Mouse (Mus musculus) limb, embryonic 10.5 days (tissue): ENCODE results near the gene Zfp119a. TPM values are rescaled to one million over a fixed set of nuclear protein-coding genes. Genes with fewer than 3 reads are reported as not detected.
"Not testable (repeated sequence)": the region's sequence is repeated elsewhere in the genome, so short reads cannot be mapped to it uniquely, and the experiment has no call there.

Source experiments
- DNase-seq: peaks from one replicate; pipeline ENCODE4 v3.0.0-alpha.2; 2017; ENCODE audit warnings: low spot score
- H3K27ac ChIP-seq: fragments of 300-500 bp; sonication (generic); 2 replicates; pipeline ENCODE4 v1.5.1; 2016; ENCODE audit warnings: mild to moderate bottlenecking
- H3K27me3 ChIP-seq: fragments of 300-500 bp; sonication (generic); 2 replicates; pipeline ENCODE4 v1.6.1; 2016; ENCODE audit warnings: low read depth, mild to moderate bottlenecking; ENCODE audit not compliant: poor library complexity, severe bottlenecking
- H3K36me3 ChIP-seq: fragments of 300-500 bp; sonication (generic); 2 replicates; pipeline ENCODE4 v1.6.1; 2016; ENCODE audit warnings: mild to moderate bottlenecking, moderate library complexity
- H3K4me1 ChIP-seq: fragments of 300-500 bp; sonication (generic); 2 replicates; pipeline ENCODE4 v1.6.1; 2016
- H3K4me3 ChIP-seq: fragments of 300-500 bp; sonication (generic); 2 replicates; pipeline ENCODE4 v1.5.1; 2016; ENCODE audit warnings: mild to moderate bottlenecking, moderate library complexity
- H3K9me3 ChIP-seq: fragments of 300-500 bp; sonication (generic); replicated peaks from 2 replicates; pipeline ENCODE4 v1.6.1; 2016; ENCODE audit warnings: mild to moderate bottlenecking
- WGBS: fragments of 180-500 bp; shearing (Covaris S2); methylation state at CpG from one replicate; pipeline ENCODE4 v1.1.7; 2016; 5-methylcytosine and 5-hydroxymethylcytosine counted together
- polyA plus RNA-seq: library from polyadenylated mRNA; unstranded; fragments of >200 nt; fragmentation: Nextera tagmentation; extraction: Ambion mirVana; gene quantifications from 2 replicates; pipeline ENCODE4 v1.2.1, GENCODE M21; 2016

Gene Zfp119a
- polyA plus RNA-seq = 7.3 and 9.5 TPM in 2 replicates

DNA sequence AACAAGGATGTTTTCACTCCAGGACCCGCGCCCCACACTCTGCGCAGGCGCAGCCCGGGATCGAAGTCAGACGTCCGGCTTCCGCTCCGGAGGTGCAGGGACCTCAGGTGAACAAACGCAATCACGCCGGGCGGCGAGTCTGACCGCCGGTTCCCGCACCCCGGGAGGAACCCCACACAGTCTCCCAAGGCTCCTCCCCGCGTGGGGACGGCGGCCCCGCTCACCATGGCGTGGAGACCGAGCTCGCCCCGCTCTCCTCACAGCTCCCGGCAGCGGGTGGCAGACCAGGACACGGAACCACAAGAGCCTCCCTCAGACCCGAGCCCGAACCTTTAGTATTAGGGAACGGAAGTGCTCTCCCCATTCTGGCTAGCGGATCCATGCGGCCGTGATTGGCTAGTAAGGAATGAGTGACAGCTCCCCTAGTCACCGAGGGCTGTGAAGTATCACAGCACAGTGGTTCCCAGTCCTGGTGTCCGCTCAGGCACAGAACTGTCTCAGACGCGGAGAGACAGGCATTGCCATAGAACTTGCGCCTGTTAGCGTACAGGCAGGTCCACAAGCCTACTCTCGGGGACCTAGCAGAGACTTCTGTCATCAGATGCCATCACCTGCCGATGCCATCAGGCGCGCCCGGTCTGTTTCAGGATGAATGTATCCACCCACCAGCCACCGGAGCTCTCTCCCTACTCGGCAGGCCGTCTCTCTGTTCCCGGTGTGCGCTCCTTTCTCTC lies at the start of gene Zfp119a:
Gene Zfp119a, minus strand, starts transcription at position 295 of the 734 bp plus-strand sequence.
- peak within 1 kb of the TSS; percentile 54 for H3K4me3 ChIP-seq
- 0% methylated on average over 46 of the region's 53 CpGs for WGBS
- not testable (repeated sequence) for H3K36me3 ChIP-seq, H3K27me3 ChIP-seq, H3K9me3 ChIP-seq, H3K4me1 ChIP-seq
- peak; percentile 81 for DNase-seq
- H3K27ac ChIP-seq = peak within 1 kb of the TSS; percentile 79

DNA sequence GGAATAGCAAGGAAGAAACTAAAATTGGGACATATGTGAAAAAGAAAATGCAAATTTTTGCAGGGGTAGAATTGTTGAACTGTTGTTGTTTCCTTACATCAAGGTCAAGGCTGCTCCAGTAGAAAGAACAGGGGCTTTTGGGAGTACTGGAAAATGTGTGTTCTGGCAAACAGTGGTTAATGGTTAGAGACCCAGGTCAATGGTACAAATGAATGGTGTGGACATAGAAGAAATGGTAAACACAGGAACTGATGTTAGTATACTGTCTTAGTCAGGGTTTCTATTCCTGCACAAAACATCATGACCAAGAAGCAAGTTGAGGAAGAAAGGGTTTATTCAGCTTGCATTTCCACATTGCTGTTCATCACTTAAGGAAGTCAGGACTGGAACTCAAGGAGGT lies 27.9 kb upstream of the Zfp119a start:
- no peak overlapping the region for H3K27ac ChIP-seq
- no peaks in the 10 kb centered on the region for H3K9me3 ChIP-seq
- no peaks in the 10 kb centered on the region for H3K4me1 ChIP-seq
- H3K36me3 ChIP-seq = no peaks in the 10 kb centered on the region
- H3K27me3 ChIP-seq = no peaks in the 10 kb centered on the region
- no peak for DNase-seq
- H3K4me3 ChIP-seq = no peak overlapping the region

GRCm38 (mm10) chr17:55904131-55904530 lies 25.4 kb upstream of the Zfp119a start:
- H3K27me3 ChIP-seq = no peaks in the 10 kb centered on the region
- H3K4me3 ChIP-seq = no peak overlapping the region
- DNase-seq = no peak
- no peaks in the 10 kb centered on the region for H3K4me1 ChIP-seq
- H3K27ac ChIP-seq = no peak overlapping the region
- H3K36me3 ChIP-seq = no peaks in the 10 kb centered on the region
- WGBS = 79% methylated on average over 6 of the region's 6 CpGs
- H3K9me3 ChIP-seq = no peaks in the 10 kb centered on the region

DNA sequence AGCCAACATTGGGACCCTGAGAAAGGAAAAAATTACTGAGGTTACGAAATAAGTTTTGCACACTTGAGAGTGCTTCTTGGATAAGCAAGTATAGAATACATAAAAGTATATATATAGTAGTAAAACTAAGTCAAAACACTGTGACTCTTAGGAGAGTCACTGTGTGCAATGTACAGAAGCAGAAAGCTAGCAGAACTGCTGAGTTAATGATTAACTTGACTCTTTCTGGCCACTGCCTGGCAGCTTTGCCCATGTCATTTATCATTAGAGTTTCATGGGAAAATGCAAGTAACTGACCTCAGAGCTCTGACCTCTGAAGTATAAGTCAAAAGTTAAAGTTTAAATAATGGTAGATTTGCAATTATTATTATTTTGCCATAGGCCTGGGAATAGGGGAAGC lies 25.0 kb upstream of the Zfp119a start:
- Histone ChIP-seq H3K27me3 (no peaks in the 10 kb centered on the region), H3K9me3 (no peaks in the 10 kb centered on the region), H3K4me3 (no peak overlapping the region), H3K4me1 (no peaks in the 10 kb centered on the region), H3K36me3 (no peaks in the 10 kb centered on the region), H3K27ac (no peak overlapping the region)
- DNase-seq = no peak
- 88% methylated on average over 1 of the region's 1 CpGs for WGBS

GRCm38 (mm10) chr17:55903087-55903486 lies 24.4 kb upstream of the Zfp119a start:
- 78% methylated on average over 2 of the region's 2 CpGs for WGBS
- Histone ChIP-seq H3K4me3 (no peak overlapping the region), H3K9me3 (no peaks in the 10 kb centered on the region; the same call in 1 of the 2 replicates), H3K36me3 (peaks cover 5% of the 10 kb centered on the region), H3K27me3 (no peaks in the 10 kb centered on the region), H3K4me1 (no peaks in the 10 kb centered on the region), H3K27ac (no peak overlapping the region)
- DNase-seq = no peak

- not testable (repeated sequence) for H3K9me3 ChIP-seq, DNase-seq, H3K27me3 ChIP-seq, H3K4me1 ChIP-seq
- Histone ChIP-seq H3K36me3 (peaks cover 18% of the 10 kb centered on the region), H3K4me3 (peak overlapping the region; percentile 51), H3K27ac (peak overlapping the region; percentile 58)
- 20% methylated on average over 6 of the region's 8 CpGs for WGBS
Measured at GRCm38 (mm10) chr17:55892406-55892955, 13.8 kb upstream of the Zfp119a start.

DNA sequence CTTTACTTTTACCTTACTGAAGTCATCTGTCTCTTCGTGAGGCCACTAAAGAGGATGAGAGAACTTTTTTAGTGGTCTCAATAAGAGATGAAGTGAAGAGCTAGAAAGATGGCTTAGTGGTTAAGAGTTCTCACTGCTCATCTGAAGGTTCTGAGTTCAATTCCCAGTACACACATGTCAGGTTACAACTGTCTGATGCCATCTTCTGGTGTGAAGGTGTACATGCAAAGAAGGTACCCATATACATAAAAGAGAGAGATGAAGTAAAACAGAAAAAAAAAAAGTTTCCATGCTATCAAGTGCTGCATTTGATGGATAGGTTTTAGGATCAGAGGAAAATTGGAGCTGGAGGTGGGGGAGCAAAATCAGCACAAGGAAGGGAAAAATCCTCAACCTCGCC lies 6.2 kb upstream of the Zfp119a start:
- WGBS = 53% methylated on average over 2 of the region's 2 CpGs

DNA sequence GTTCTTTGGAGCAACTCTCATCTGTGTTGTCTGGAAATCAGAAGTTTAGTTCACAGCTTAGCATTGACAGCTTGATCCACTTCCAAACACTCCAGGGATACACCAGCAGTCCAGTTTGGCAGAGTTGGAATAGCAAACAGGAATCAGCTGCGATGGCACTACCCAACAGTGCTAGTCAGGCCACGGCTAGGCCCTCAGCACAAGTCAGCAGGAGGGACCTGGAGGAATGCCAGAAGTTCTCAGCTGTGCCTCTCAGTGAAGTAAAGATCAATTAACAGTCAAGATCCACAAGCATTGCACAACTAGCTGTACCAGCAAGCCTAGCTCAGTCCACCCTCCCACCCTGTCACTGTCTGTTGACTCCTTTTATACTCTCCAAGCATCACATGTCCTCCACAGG lies 4.9 kb upstream of the Zfp119a start:
- Histone ChIP-seq H3K4me3 (no peak overlapping the region), H3K4me1 (peaks cover 4% of the 10 kb centered on the region), H3K27ac (no peak overlapping the region), H3K36me3 (no peaks in the 10 kb centered on the region), H3K27me3 (0 out of 2 replicates have a peak, but pooled peaks cover 6% of the 10 kb centered on the region), H3K9me3 (no peaks in the 10 kb centered on the region)
- no peak for DNase-seq
- 72% methylated on average over 2 of the region's 2 CpGs for WGBS

More for the DNA sequence above, 6.2 kb upstream of the Zfp119a start:
- Histone ChIP-seq H3K27ac (no peak overlapping the region), H3K27me3 (0 out of 2 replicates have a peak, but pooled peaks cover 6% of the 10 kb centered on the region), H3K4me1 (no peaks in the 10 kb centered on the region), H3K4me3 (no peak overlapping the region), H3K9me3 (no peaks in the 10 kb centered on the region), H3K36me3 (no peaks in the 10 kb centered on the region)
- no peak for DNase-seq

- peak; percentile 34 for DNase-seq
- not testable (repeated sequence) for H3K27me3 ChIP-seq, H3K9me3 ChIP-seq, H3K4me1 ChIP-seq, H3K36me3 ChIP-seq
- whole genome bisulfite sequencing = 6% methylated on average over 8 of the region's 8 CpGs
- peak overlapping the region; percentile 54 for H3K4me3 ChIP-seq
- peak overlapping the region; percentile 79 for H3K27ac ChIP-seq
Measured at GRCm38 (mm10) chr17:55878282-55878635, 471 bp downstream of the Zfp119a start.

- Histone ChIP-seq H3K9me3 (no peaks in the 10 kb centered on the region), H3K4me1 (peaks cover 8% of the 10 kb centered on the region), H3K36me3 (no peaks in the 10 kb centered on the region), H3K27me3 (no peaks in the 10 kb centered on the region), H3K4me3 (no peak overlapping the region), H3K27ac (no peak overlapping the region)
- DNase-seq = no peak
- 93% methylated on average over 4 of the region's 4 CpGs for WGBS
Measured at GRCm38 (mm10) chr17:55877184-55877583, 1.5 kb downstream of the Zfp119a start.

GRCm38 (mm10) chr17:55843067-55843466 lies 35.7 kb downstream of the Zfp119a start:
- no peaks in the 10 kb centered on the region for H3K36me3 ChIP-seq
- H3K27ac ChIP-seq = no peak overlapping the region
- no peak overlapping the region for H3K4me3 ChIP-seq
- DNase-seq = no peak
- H3K27me3 ChIP-seq = no peaks in the 10 kb centered on the region
- WGBS = 90% methylated on average over 4 of the region's 4 CpGs
- no peaks in the 10 kb centered on the region for H3K4me1 ChIP-seq
- no peaks in the 10 kb centered on the region for H3K9me3 ChIP-seq

DNA sequence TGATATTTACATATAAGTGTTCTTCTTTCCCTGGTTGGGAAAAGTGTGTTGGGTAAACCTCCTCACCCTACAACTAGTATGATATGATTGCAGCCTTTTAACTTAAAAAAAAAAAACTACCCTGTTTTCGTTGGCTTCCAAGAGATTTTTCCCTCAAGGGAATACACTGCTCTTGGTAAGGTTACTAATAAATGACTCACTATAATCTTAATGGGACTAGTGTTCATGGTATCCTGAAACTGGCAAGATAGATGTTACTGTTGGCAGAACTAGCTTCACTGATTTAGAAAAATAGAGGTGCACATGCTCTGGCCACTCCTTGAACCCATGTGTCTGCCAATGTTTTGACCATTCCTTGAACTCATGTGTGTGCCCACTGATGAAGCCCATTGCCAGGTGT lies 57.2 kb downstream of the Zfp119a start:
- H3K27me3 ChIP-seq = no peaks in the 10 kb centered on the region
- H3K9me3 ChIP-seq = no peaks in the 10 kb centered on the region
- 85% methylated on average over 1 of the region's 1 CpGs for WGBS
- no peak overlapping the region for H3K27ac ChIP-seq
- no peak overlapping the region for H3K4me3 ChIP-seq
- no peaks in the 10 kb centered on the region for H3K36me3 ChIP-seq
- no peaks in the 10 kb centered on the region for H3K4me1 ChIP-seq
- no peak for DNase-seq

DNA sequence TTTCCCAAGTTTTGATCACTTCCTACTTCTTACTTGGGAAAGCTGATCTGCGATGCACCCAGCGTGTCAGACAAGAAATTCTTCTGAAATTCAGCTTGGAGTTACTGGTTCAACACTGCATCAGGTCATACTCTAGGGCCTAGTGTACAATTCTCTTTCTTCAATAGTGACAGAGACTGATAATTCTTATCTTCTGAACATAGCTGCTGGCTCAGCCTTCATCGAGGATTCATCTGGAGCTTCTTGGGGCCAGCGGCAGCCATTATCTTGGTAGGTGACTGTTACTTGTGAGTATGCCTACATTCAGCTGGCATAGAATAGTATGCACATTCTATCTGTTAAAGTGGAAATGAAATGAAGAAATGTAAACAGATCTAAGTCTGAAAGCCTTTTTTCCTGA lies 61.9 kb downstream of the Zfp119a start:
- no peak overlapping the region for H3K4me3 ChIP-seq
- H3K27ac ChIP-seq = no peak overlapping the region
- H3K4me1 ChIP-seq = no peaks in the 10 kb centered on the region
- no peaks in the 10 kb centered on the region for H3K36me3 ChIP-seq
- no peaks in the 10 kb centered on the region for H3K9me3 ChIP-seq
- DNase-seq = no peak
- H3K27me3 ChIP-seq = no peaks in the 10 kb centered on the region
- 91% methylated on average over 4 of the region's 4 CpGs for WGBS
